Mouse (Mus musculus) adrenal gland, adult 8-10 months (tissue): ENCODE data around the gene Spdya. TPM values are rescaled to one million over a fixed set of nuclear protein-coding genes. Genes with fewer than 3 reads are reported as not detected.
"Not testable (repeated sequence)": the region's sequence is repeated elsewhere in the genome, so short reads cannot be mapped to it uniquely, and the experiment has no call there.

ENCODE experiments used
- DNase-seq: peaks from one replicate; pipeline ENCODE4 v3.0.0; 2022
- total RNA-seq, 4 experiments: library from RNA; stranded (reverse); gene quantifications; 2 replicates each; pipeline ENCODE4 v1.2.4; 2022

Gene Spdya
- total RNA-seq, 4 experiments from 2014 or later = 0.49 to 1.9 (median 1.3) TPM

DNA sequence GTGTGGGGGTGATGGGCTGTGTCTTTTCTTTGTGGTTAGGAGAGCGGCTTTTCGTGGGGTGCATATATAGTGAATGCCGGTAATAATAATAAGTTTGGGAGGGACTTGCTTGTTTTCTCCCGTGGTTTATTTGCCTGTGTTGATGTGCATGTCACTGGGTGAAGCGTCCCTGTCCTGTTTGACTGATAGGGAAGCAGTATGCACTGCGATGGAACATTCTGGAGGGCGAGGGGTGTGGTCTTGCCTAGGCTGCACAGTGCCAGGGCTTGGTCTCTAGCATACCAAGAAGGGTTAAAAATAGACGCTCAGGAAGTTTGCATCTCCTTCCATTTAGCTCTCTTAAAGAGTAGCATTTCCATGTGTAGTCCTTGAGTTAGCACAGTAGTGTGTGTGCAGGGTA lies 84.9 kb downstream of the Spdya start:
- no peak for DNase-seq

- DNase-seq = no peak
Observed at GRCm38 (mm10) chr17:71637750-71638265, 85.9 kb downstream of the Spdya start.

GRCm38 (mm10) chr17:71639056-71639455 lies 87.2 kb downstream of the Spdya start:
- DNase-seq = not testable (repeated sequence)

Other genes with a start within 250 kb of the Spdya start
- gene Emilin2, start 240.1 kb upstream of the Spdya start, total RNA-seq = 1 to 10 TPM; 4.1 to 8.7 (median 5.4) TPM
- 1 to 10 TPM; 1.1 to 5.3 (median 2.0) TPM for gene Gm4707, start 92.1 kb upstream of the Spdya start, total RNA-seq
- gene Smchd1, start 76.7 kb upstream of the Spdya start, total RNA-seq = 10 to 100 TPM; 35.0 to 56.7 (median 47.4) TPM
- 1 to 10 TPM in 2 of 4 experiments, under 1 TPM in 2; 0.67 to 1.5 (median 0.99) TPM for gene Ndc80, start 25.2 kb upstream of the Spdya start, total RNA-seq
- gene Wdr43, start 63.8 kb downstream of the Spdya start, total RNA-seq = 10 to 100 TPM; 41.7 to 62.5 (median 54.4) TPM
- under 1 TPM in 2 of 4 experiments, not detected in 2; 0.19 to 0.28 TPM for gene Togaram2, start 121.2 kb downstream of the Spdya start, total RNA-seq
- not detected for gene Pcare, start 200.8 kb downstream of the Spdya start, total RNA-seq
- 10 to 100 TPM; 17.2 to 42.7 (median 29.7) TPM for gene Clip4, start 216.4 kb downstream of the Spdya start, total RNA-seq